Mouse (Mus musculus): ENCODE measurements around the gene Il17a. TPM values are rescaled to one million over a fixed set of nuclear protein-coding genes. Genes with fewer than 3 reads are reported as not detected.

Gene Il17a
- total RNA-seq, 4 experiments from 2014 or later, result not detected

Small RNA genes lying within 50 kb of the gene (microRNA-seq; reads per million reads assigned to microRNA genes)
- gene Mir133b, result 0 reads per million in 2 experiments

Other genes with a start within 250 kb of the Il17a start
- gene Pkhd1, start 112.8 kb upstream of the Il17a start, total RNA-seq (2022), result under 1 TPM in 1 of 4 experiments, not detected in 3; 0.04 TPM
- not detected for gene Il17f, start 59.7 kb downstream of the Il17a start, total RNA-seq (2022)
- gene Mcm3, start 89.4 kb downstream of the Il17a start, total RNA-seq (2022), result 1 to 10 TPM; 3.6 to 7.3 (median 4.9) TPM
- gene Paqr8, start 159.7 kb downstream of the Il17a start, total RNA-seq (2022), result 100 to 1,000 TPM; 111 to 158 (median 139) TPM
- 1 to 10 TPM; 1.1 to 3.6 (median 2.5) TPM for gene Efhc1, start 220.7 kb downstream of the Il17a start, total RNA-seq (2022)